Mouse (Mus musculus): ENCODE results near the gene Rexo5. TPM values are rescaled to one million over a fixed set of nuclear protein-coding genes. Genes with fewer than 3 reads are reported as not detected.

The Rexo5 gene
- polyA plus RNA-seq, 1 experiment from 2014 or later = 17.2 TPM

DNA sequence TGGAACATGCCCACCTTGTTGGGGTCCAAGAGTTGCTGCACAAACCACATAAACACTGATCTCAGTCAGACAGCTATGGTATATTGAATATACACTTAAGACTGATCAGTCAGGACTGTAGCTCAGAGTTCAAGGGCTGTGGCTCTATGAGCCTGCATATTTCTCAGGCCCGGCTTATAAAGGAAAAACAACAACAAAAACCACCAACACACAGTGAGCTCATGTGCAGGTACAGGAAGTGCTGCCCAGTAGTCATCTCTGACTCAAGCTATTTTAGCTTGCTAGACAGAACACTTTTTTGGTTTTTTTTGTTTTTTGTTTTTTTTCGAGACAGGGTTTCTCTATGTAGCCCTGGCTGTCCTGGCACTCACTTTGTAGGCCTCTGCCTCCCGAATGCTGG lies 14.9 kb downstream of the Rexo5 start:
- 97% methylated on average over 3 of the region's 3 CpGs for WGBS
- no peaks in the 10 kb centered on the region for H3K9me3 ChIP-seq (ENCODE audit: control insufficient read depth, low read length)
- H3K27ac ChIP-seq (ENCODE audit: low read length) = no peak overlapping the region
- ATAC-seq = no peak
- H3K4me1 ChIP-seq (ENCODE audit: control insufficient read depth, insufficient read depth, low read length) = no peaks in the 10 kb centered on the region
- no peak overlapping the region for H3K4me3 ChIP-seq (ENCODE audit: low read length)
- no peak overlapping the region for H3K4me2 ChIP-seq (ENCODE audit: low read depth, low read length)
- H3K9ac ChIP-seq (ENCODE audit: low read depth, low read length) = no peak overlapping the region
- H3K27me3 ChIP-seq (replicated peaks; ENCODE audit: control insufficient read depth, insufficient read depth, low read length) = no peaks in the 10 kb centered on the region
- H3K36me3 ChIP-seq (ENCODE audit: control insufficient read depth, insufficient read depth, low read length) = no peaks in the 10 kb centered on the region

GRCm38 (mm10) chr7:119835371-119835770 lies 41.6 kb downstream of the Rexo5 start:
- 92% methylated on average over 1 of the region's 1 CpGs for WGBS
- Histone ChIP-seq H3K36me3 (ENCODE audit: control insufficient read depth, insufficient read depth, low read length) (no peaks in the 10 kb centered on the region), H3K9ac (ENCODE audit: low read depth, low read length) (no peak overlapping the region)

DNA sequence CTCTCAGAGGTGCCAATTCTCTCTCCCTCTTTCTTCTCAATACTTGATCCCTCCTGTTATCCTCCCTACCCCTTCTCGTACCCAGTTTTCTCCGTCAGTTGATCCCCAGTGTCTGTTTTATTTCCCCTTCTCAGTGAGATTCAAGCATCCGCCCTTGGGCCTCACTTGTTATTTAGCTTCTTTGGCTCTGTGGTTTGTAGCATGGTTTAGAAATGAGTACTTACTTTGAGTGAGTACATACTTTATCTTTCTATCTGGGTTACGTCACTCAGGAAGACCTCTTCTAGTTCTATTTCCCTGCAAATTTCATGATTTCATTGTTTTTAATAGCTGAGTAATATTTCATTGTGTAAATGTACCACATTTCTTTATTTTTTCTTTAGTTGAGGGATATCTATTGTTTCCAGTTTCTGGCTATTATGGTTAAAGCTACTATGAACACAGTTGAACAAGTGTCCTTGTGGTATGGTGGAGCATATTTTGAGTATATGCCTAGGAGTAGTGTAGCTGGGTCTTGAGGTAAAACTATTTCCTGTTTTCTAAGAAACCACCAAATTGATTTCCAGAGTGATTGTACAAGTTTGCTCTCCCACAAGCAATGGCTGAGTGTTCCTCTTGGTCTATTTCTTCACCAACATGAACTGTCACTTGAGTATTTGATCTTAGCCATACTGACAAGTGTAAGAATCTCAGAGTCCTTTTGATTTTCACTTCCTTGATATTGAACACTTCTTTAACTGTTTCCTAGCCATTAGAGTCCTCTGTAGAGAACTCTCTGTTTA lies 42.4 kb downstream of the Rexo5 start:
- Histone ChIP-seq H3K9me3 (ENCODE audit: control insufficient read depth, low read length) (no peaks in the 10 kb centered on the region), H3K4me1 (ENCODE audit: control insufficient read depth, insufficient read depth, low read length) (no peaks in the 10 kb centered on the region), H3K27me3 (replicated peaks; ENCODE audit: control insufficient read depth, insufficient read depth, low read length) (no peaks in the 10 kb centered on the region), H3K36me3 (ENCODE audit: control insufficient read depth, insufficient read depth, low read length) (no peaks in the 10 kb centered on the region), H3K4me2 (ENCODE audit: low read depth, low read length) (no peak overlapping the region), H3K27ac (ENCODE audit: low read length) (no peak overlapping the region), H3K9ac (ENCODE audit: low read depth, low read length) (no peak overlapping the region), H3K4me3 (ENCODE audit: low read length) (no peak overlapping the region)
- WGBS = 89% methylated on average over 4 of the region's 4 CpGs
- no peak for ATAC-seq

More at GRCm38 (mm10) chr7:119835371-119835770, 41.6 kb downstream of the Rexo5 start:
- no peaks in the 10 kb centered on the region for H3K4me1 ChIP-seq (ENCODE audit: control insufficient read depth, insufficient read depth, low read length)
- no peak for ATAC-seq
- H3K4me2 ChIP-seq (ENCODE audit: low read depth, low read length) = no peak overlapping the region
- no peaks in the 10 kb centered on the region for H3K27me3 ChIP-seq (replicated peaks; ENCODE audit: control insufficient read depth, insufficient read depth, low read length)
- no peak overlapping the region for H3K27ac ChIP-seq (ENCODE audit: low read length)
- H3K4me3 ChIP-seq (ENCODE audit: low read length) = no peak overlapping the region
- H3K9me3 ChIP-seq (ENCODE audit: control insufficient read depth, low read length) = no peaks in the 10 kb centered on the region

GRCm38 (mm10) chr7:119841820-119842449 lies 48.1 kb downstream of the Rexo5 start:
- no peak overlapping the region for H3K4me2 ChIP-seq (ENCODE audit: low read depth, low read length)
- H3K4me3 ChIP-seq (ENCODE audit: low read length) = no peak overlapping the region
- ATAC-seq = no peak
- H3K9ac ChIP-seq (ENCODE audit: low read depth, low read length) = no peak overlapping the region
- H3K9me3 ChIP-seq (ENCODE audit: control insufficient read depth, low read length) = no peaks in the 10 kb centered on the region
- H3K27me3 ChIP-seq (replicated peaks; ENCODE audit: control insufficient read depth, insufficient read depth, low read length) = no peaks in the 10 kb centered on the region
- H3K36me3 ChIP-seq (ENCODE audit: control insufficient read depth, insufficient read depth, low read length) = no peaks in the 10 kb centered on the region
- WGBS = 95% methylated on average over 4 of the region's 4 CpGs
- H3K4me1 ChIP-seq (ENCODE audit: control insufficient read depth, insufficient read depth, low read length) = no peaks in the 10 kb centered on the region
- no peak overlapping the region for H3K27ac ChIP-seq (ENCODE audit: low read length)

DNA sequence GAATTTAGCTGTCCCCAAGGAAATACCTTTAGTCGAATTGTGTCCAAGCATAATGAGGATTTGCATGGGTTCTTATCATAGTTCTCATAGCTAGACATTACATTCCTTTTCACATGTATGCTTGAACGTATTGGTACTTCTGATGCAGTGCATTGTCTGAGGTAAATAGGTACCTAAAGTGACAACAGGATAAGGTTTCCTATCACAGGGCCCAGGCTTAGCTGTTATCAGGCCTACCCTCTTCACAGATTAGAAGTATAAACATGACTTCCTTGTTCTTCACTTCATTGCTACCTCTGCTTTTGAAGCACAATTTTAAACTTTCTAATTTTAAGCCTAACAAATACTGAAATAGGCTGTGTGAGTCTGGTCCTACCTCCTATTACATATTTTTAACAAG lies 51.7 kb downstream of the Rexo5 start:
- no peaks in the 10 kb centered on the region for H3K36me3 ChIP-seq (ENCODE audit: control insufficient read depth, insufficient read depth, low read length)
- no peak overlapping the region for H3K9ac ChIP-seq (ENCODE audit: low read depth, low read length)
- no peaks in the 10 kb centered on the region for H3K27me3 ChIP-seq (replicated peaks; ENCODE audit: control insufficient read depth, insufficient read depth, low read length)
- 91% methylated on average over 2 of the region's 2 CpGs for WGBS
- H3K4me2 ChIP-seq (ENCODE audit: low read depth, low read length) = no peak overlapping the region
- H3K27ac ChIP-seq (ENCODE audit: low read length) = no peak overlapping the region
- H3K9me3 ChIP-seq (ENCODE audit: control insufficient read depth, low read length) = no peaks in the 10 kb centered on the region
- H3K4me3 ChIP-seq (ENCODE audit: low read length) = no peak overlapping the region
- no peaks in the 10 kb centered on the region for H3K4me1 ChIP-seq (ENCODE audit: control insufficient read depth, insufficient read depth, low read length)
- ATAC-seq = no peak

- no peak overlapping the region for H3K4me2 ChIP-seq (ENCODE audit: low read depth, low read length)
- H3K4me1 ChIP-seq (ENCODE audit: control insufficient read depth, insufficient read depth, low read length) = no peaks in the 10 kb centered on the region
- no peaks in the 10 kb centered on the region for H3K9me3 ChIP-seq (ENCODE audit: control insufficient read depth, low read length)
- no peak overlapping the region for H3K27ac ChIP-seq (ENCODE audit: low read length)
- no peaks in the 10 kb centered on the region for H3K27me3 ChIP-seq (replicated peaks; ENCODE audit: control insufficient read depth, insufficient read depth, low read length)
- ATAC-seq = no peak
- no peak overlapping the region for H3K4me3 ChIP-seq (ENCODE audit: low read length)
- H3K36me3 ChIP-seq (ENCODE audit: control insufficient read depth, insufficient read depth, low read length) = no peaks in the 10 kb centered on the region
- H3K9ac ChIP-seq (ENCODE audit: low read depth, low read length) = no peak overlapping the region
- 92% methylated on average over 2 of the region's 2 CpGs for WGBS
Observed at GRCm38 (mm10) chr7:119847396-119847795, 53.6 kb downstream of the Rexo5 start.

GRCm38 (mm10) chr7:119849096-119849495 lies 55.3 kb downstream of the Rexo5 start:
- no peak overlapping the region for H3K27ac ChIP-seq (ENCODE audit: low read length)
- 0% methylated on average over 1 of the region's 1 CpGs for WGBS

DNA sequence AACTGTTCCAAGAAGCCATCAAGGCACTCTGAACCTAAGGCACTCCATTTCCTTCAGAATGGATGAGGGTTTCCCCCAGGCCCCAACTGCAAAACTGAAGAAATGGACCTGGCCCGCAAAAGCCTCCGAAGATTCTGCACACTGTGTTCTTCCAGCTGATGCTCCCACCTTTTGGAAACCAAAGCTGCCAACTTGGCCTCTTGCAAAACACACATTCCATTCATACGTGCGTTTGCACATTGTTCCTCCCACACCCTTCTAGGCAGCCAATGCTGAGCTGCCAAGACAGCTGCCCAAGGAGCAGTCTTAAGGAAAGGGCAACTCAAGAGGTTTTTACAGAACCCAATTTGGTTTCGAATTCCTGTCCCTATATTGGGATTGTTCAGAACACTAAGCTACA lies 56.9 kb downstream of the Rexo5 start:
- H3K9me3 ChIP-seq (ENCODE audit: control insufficient read depth, low read length) = no peaks in the 10 kb centered on the region
- ATAC-seq = no peak
- H3K36me3 ChIP-seq (ENCODE audit: control insufficient read depth, insufficient read depth, low read length) = 0 out of 2 replicates have a peak, but pooled peaks cover 3% of the 10 kb centered on the region
- WGBS = 74% methylated on average over 5 of the region's 5 CpGs
- no peak overlapping the region for H3K4me2 ChIP-seq (ENCODE audit: low read depth, low read length)
- no peaks in the 10 kb centered on the region for H3K27me3 ChIP-seq (replicated peaks; ENCODE audit: control insufficient read depth, insufficient read depth, low read length)
- H3K27ac ChIP-seq (ENCODE audit: low read length) = no peak overlapping the region
- H3K4me3 ChIP-seq (ENCODE audit: low read length) = no peak overlapping the region
- no peak overlapping the region for H3K9ac ChIP-seq (ENCODE audit: low read depth, low read length)
- no peaks in the 10 kb centered on the region for H3K4me1 ChIP-seq (ENCODE audit: control insufficient read depth, insufficient read depth, low read length)

More at GRCm38 (mm10) chr7:119849096-119849495, 55.3 kb downstream of the Rexo5 start:
- ATAC-seq = no peak
- H3K27me3 ChIP-seq (replicated peaks; ENCODE audit: control insufficient read depth, insufficient read depth, low read length) = no peaks in the 10 kb centered on the region
- no peaks in the 10 kb centered on the region for H3K9me3 ChIP-seq (ENCODE audit: control insufficient read depth, low read length)
- H3K9ac ChIP-seq (ENCODE audit: low read depth, low read length) = no peak overlapping the region
- H3K4me2 ChIP-seq (ENCODE audit: low read depth, low read length) = no peak overlapping the region
- 0 out of 2 replicates have a peak, but pooled peaks cover 2% of the 10 kb centered on the region for H3K36me3 ChIP-seq (ENCODE audit: control insufficient read depth, insufficient read depth, low read length)
- no peaks in the 10 kb centered on the region for H3K4me1 ChIP-seq (ENCODE audit: control insufficient read depth, insufficient read depth, low read length)
- H3K4me3 ChIP-seq (ENCODE audit: low read length) = no peak overlapping the region

DNA sequence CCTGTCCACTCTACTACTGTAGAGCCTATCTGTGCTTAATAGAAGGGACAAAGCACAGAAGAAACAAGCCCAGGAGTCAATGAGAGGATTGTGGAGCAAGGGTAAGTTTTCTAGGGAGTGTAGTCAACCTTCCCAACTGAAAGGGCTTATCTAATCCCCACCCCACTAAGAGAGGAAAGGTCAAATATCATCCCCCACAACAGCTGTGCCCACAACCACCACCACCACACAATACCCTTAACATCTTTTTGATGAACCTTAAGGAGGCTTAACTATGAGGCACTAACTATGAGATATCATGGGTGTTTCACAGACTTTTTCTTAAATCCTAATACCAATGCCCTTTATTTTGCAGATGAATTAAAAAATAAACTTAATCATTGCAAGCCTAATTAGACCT lies 58.7 kb downstream of the Rexo5 start:
- no peak for ATAC-seq
- Histone ChIP-seq H3K4me3 (ENCODE audit: low read length) (no peak overlapping the region), H3K9me3 (ENCODE audit: control insufficient read depth, low read length) (no peaks in the 10 kb centered on the region), H3K4me1 (ENCODE audit: control insufficient read depth, insufficient read depth, low read length) (no peaks in the 10 kb centered on the region), H3K4me2 (ENCODE audit: low read depth, low read length) (no peak overlapping the region), H3K27ac (ENCODE audit: low read length) (no peak overlapping the region), H3K36me3 (ENCODE audit: control insufficient read depth, insufficient read depth, low read length) (0 out of 2 replicates have a peak, but pooled peaks cover 5% of the 10 kb centered on the region), H3K9ac (ENCODE audit: low read depth, low read length) (no peak overlapping the region), H3K27me3 (replicated peaks; ENCODE audit: control insufficient read depth, insufficient read depth, low read length) (no peaks in the 10 kb centered on the region)

All from intestine, embryonic 16.5 days (tissue).